Mouse (Mus musculus): ENCODE results near the gene Filip1.

- no peak for TF ChIP-seq CTCF (IDR thresholded peaks at IDR 0.05; ENCODE audit: low read depth)
- TF ChIP-seq EP300 (IDR thresholded peaks at IDR 0.05; ENCODE audit: low read depth) = no peak
These were observed 94.1 kb downstream of the Filip1 start for GRCm38 (mm10) chr9:79918325-79919117.
